In genomic region chr13:55847805-55848204, GRCm38 (mm10) we compare ENCODE assay signal across 11 mouse cellular contexts. TPM values are rescaled to one million over a fixed set of nuclear protein-coding genes. Genes with fewer than 3 reads are reported as not detected.
A peak's percentile ranks its signal among the peaks of the same experiment; 100 is the strongest.
DNase-seq lines count a peak whose midpoint lies in the region; ATAC-seq lines count a peak whose summit lies in the region.
"Had no signal": no experiment of that assay in that cellular context is flagged by ENCODE, and none has a peak within 500 bp of the region (broad histone marks: within the 10 kb centered on the region; RNA-seq: fewer than 3 reads in every experiment).

No protein-coding gene starts in this region.

- 32% methylated on average over 10 of the region's 10 CpGs for WGBS in heart, embryonic 12.5 days
- WGBS in lung, embryonic 15.5 days = 12% methylated on average over 10 of the region's 10 CpGs
- WGBS in stomach, embryonic 15.5 days = 12% methylated on average over 10 of the region's 10 CpGs

- no peak overlapping the region for H3K4me3 ChIP-seq in heart, embryonic 12.5 days
- no peak overlapping the region for H3K4me3 ChIP-seq in lung, embryonic 15.5 days
- 0 out of 2 replicates have a peak overlapping the region, but pooled peaks have one; percentile 8 for H3K4me3 ChIP-seq in stomach, embryonic 15.5 days (replicated peaks)
- H3K4me3 ChIP-seq: liver, embryonic 15.5 days had no signal

- no peaks in the 10 kb centered on the region for H3K36me3 ChIP-seq in heart, embryonic 12.5 days
- no peaks in the 10 kb centered on the region for H3K36me3 ChIP-seq in lung, embryonic 15.5 days
- H3K36me3 ChIP-seq in stomach, embryonic 15.5 days = no peaks in the 10 kb centered on the region
- H3K36me3 ChIP-seq: liver, embryonic 15.5 days had no signal

- peaks cover 16% of the 10 kb centered on the region for H3K4me1 ChIP-seq in heart, embryonic 12.5 days (replicated peaks)
- peaks cover 22% of the 10 kb centered on the region for H3K4me1 ChIP-seq in lung, embryonic 15.5 days
- H3K4me1 ChIP-seq in stomach, embryonic 15.5 days = peaks cover 31% of the 10 kb centered on the region

- H3K4me2 ChIP-seq in heart, embryonic 12.5 days = peak overlapping the region; percentile 44
- peak overlapping the region; percentile 41 for H3K4me2 ChIP-seq in lung, embryonic 15.5 days
- H3K4me2 ChIP-seq in stomach, embryonic 15.5 days = peak overlapping the region; percentile 40

- H3K27me3 ChIP-seq in heart, embryonic 12.5 days (replicated peaks) = peaks cover 43% of the 10 kb centered on the region
- H3K27me3 ChIP-seq in lung, embryonic 15.5 days = peaks cover 38% of the 10 kb centered on the region
- H3K27me3 ChIP-seq in stomach, embryonic 15.5 days (replicated peaks) = no peaks in the 10 kb centered on the region

- H3K9ac ChIP-seq in heart, embryonic 12.5 days = no peak overlapping the region
- H3K9ac ChIP-seq in lung, embryonic 15.5 days = no peak overlapping the region
- H3K9ac ChIP-seq in stomach, embryonic 15.5 days = no peak overlapping the region
- H3K9ac ChIP-seq: liver, embryonic 15.5 days had no signal

- no peak for DNase-seq in heart, postnatal 4 days
- DNase-seq in lung, postnatal 14 days = no peak
- DNase-seq in kidney, postnatal 10 days = peak; percentile 61
- DNase-seq in gastrocnemius, postnatal 10 days = no peak
- no peak for DNase-seq in adrenal gland, postnatal 25 days
- DNase-seq: right cerebral cortex, adult 18-20 months had no signal

- peaks cover 5% of the 10 kb centered on the region; the same call in 1 of the 2 replicates for H3K9me3 ChIP-seq in heart, embryonic 12.5 days (replicated peaks)
- no peaks in the 10 kb centered on the region for H3K9me3 ChIP-seq in lung, embryonic 15.5 days
- no peaks in the 10 kb centered on the region for H3K9me3 ChIP-seq in stomach, embryonic 15.5 days

- H3K27ac ChIP-seq in heart, embryonic 12.5 days (ENCODE audit: poor library complexity, severe bottlenecking) = no peak overlapping the region
- H3K27ac ChIP-seq in lung, embryonic 15.5 days = no peak overlapping the region
- H3K27ac ChIP-seq in stomach, embryonic 15.5 days = peak overlapping the region; percentile 85
- H3K27ac ChIP-seq: liver, embryonic 15.5 days had no signal

- no peak for ATAC-seq in heart, embryonic 12.5 days (ENCODE audit: insufficient number of reproducible peaks, low FRiP score)
- 0 out of 2 replicates have a peak, but pooled peaks have one; percentile 24 for ATAC-seq in lung, embryonic 15.5 days (ENCODE audit: borderline replicate concordance, extremely low read depth, low FRiP score, low TSS enrichment)
- peak; percentile 47 for ATAC-seq in stomach, embryonic 15.5 days (ENCODE audit: insufficient read depth, low FRiP score, low read depth)

RNA-seq across cellular contexts. Expression of gene Pitx1, which starts 11.8 kb away (rescaled TPM):
- 0.54 and 0.87 TPM in 2 replicates for polyA plus RNA-seq in heart, embryonic 12.5 days (2016; fragmentation: Nextera tagmentation; extraction: Ambion mirVana)
- not detected for total RNA-seq in heart, postnatal 4 days (2021)
- 1.1 and 1.2 TPM in 2 replicates for polyA plus RNA-seq in lung, embryonic 15.5 days (2015; fragmentation: Nextera tagmentation; extraction: Ambion mirVana)
- polyA plus RNA-seq in stomach, embryonic 15.5 days (2015; fragmentation: Nextera tagmentation; extraction: Ambion mirVana) = 138 and 168 TPM in 2 replicates
- 1 to 10 TPM; 1.2 to 2.9 TPM for total RNA-seq in gastrocnemius, postnatal 10 days (2021)
- not detected in 2 replicates for total RNA-seq in adrenal gland, postnatal 25 days (2021)
- total RNA-seq: layer of hippocampus, postnatal 14 days had no signal
